Mouse (Mus musculus) liver (tissue): ENCODE measurements around the gene Nt5c.
"Not testable (repeated sequence)": the region's sequence is repeated elsewhere in the genome, so short reads cannot be mapped to it uniquely, and the experiment has no call there.

Experiments used
- DNase-seq: peaks from one replicate; pipeline ENCODE4 v3.0.0-alpha.2; 2020; ENCODE audit warnings: mixed read lengths

Gene Nt5c

GRCm38 (mm10) chr11:115491356-115492083 lies at the start of gene Nt5c:
Nt5c (minus strand) TSS chr11:115491862.
- DNase-seq, result peak; percentile 89

GRCm38 (mm10) chr11:115538045-115538444 lies 46.4 kb upstream of the Nt5c start:
- no peak for DNase-seq

GRCm38 (mm10) chr11:115536856-115537568 lies 45.4 kb upstream of the Nt5c start:
- DNase-seq, result no peak

GRCm38 (mm10) chr11:115536038-115536681 lies 44.5 kb upstream of the Nt5c start, which contains the start of gene Sumo2:
Sumo2 (minus strand) TSS chr11:115536276.
- DNase-seq, result peak; percentile 99

GRCm38 (mm10) chr11:115535401-115536037 lies 43.9 kb upstream of the Nt5c start:
- DNase-seq, result peak; percentile 70

GRCm38 (mm10) chr11:115534759-115535371 lies 43.2 kb upstream of the Nt5c start:
- DNase-seq, result no peak

GRCm38 (mm10) chr11:115526446-115526845 lies 34.8 kb upstream of the Nt5c start:
- not testable (repeated sequence) for DNase-seq

GRCm38 (mm10) chr11:115522703-115523102 lies 31.0 kb upstream of the Nt5c start:
- DNase-seq, result no peak

- no peak for DNase-seq
Measured at GRCm38 (mm10) chr11:115522238-115522637, 30.6 kb upstream of the Nt5c start.

GRCm38 (mm10) chr11:115521080-115521479 lies 29.4 kb upstream of the Nt5c start:
- DNase-seq, result no peak

- no peak for DNase-seq
Measured at GRCm38 (mm10) chr11:115520218-115520617, 28.6 kb upstream of the Nt5c start.

GRCm38 (mm10) chr11:115519581-115519980 lies 27.9 kb upstream of the Nt5c start:
- no peak for DNase-seq

- no peak for DNase-seq
Measured at GRCm38 (mm10) chr11:115518693-115519092, 27.0 kb upstream of the Nt5c start.

GRCm38 (mm10) chr11:115516942-115517341 lies 25.3 kb upstream of the Nt5c start:
- no peak for DNase-seq

- DNase-seq, result no peak
Measured at GRCm38 (mm10) chr11:115515021-115515420, 23.4 kb upstream of the Nt5c start.

- DNase-seq, result peak; percentile 97
Measured at GRCm38 (mm10) chr11:115514238-115514663, 22.6 kb upstream of the Nt5c start, which contains the start of gene Jpt1. Jpt1 (minus strand) TSS chr11:115514387.

GRCm38 (mm10) chr11:115513271-115514237 lies 21.9 kb upstream of the Nt5c start:
- DNase-seq, result peak; percentile 78

GRCm38 (mm10) chr11:115512407-115513183 lies 20.9 kb upstream of the Nt5c start:
- peak; percentile 58 for DNase-seq

- DNase-seq, result no peak
Measured at GRCm38 (mm10) chr11:115512004-115512403, 20.3 kb upstream of the Nt5c start.

GRCm38 (mm10) chr11:115511121-115511520 lies 19.5 kb upstream of the Nt5c start:
- DNase-seq, result peak; percentile 79
